Mouse (Mus musculus): ENCODE results near the gene Pacsin1.
"Not testable (repeated sequence)": the region's sequence is repeated elsewhere in the genome, so short reads cannot be mapped to it uniquely, and the experiment has no call there.

The Pacsin1 gene

GRCm38 (mm10) chr17:27655089-27656010 is at the start of gene Pacsin1:
TSS of gene Pacsin1 (plus strand) at chr17:27655509.
- peak; percentile 90 to 94 for DNase-seq

DNA sequence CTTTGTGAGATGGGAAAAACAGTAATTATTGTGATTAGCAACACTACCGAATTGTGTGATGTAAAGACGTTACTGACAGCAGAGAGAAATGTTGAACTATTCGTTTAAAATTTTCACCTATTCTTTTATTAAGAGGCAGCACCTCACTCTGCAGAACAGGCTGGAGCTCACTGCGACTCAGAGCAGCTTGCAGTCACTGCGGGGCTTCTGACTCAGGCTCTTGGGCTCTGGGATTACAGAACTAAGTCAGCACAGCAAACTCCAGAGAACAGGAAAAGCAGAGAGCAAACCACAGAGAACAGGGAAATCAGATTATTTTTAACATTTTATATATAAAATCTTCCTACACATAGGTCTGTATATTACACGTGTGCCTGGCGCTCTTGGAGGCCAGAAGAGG is 45.7 kb upstream of the Pacsin1 start:
- DNase-seq: peak in 1 of 2 experiments; percentile 68

- DNase-seq: no peak
Measured at GRCm38 (mm10) chr17:27610679-27611518, 44.4 kb upstream of the Pacsin1 start.

GRCm38 (mm10) chr17:27611519-27611884 is 43.8 kb upstream of the Pacsin1 start:
- DNase-seq: no peak

- DNase-seq: no peak
Measured at GRCm38 (mm10) chr17:27611994-27612393, 43.3 kb upstream of the Pacsin1 start.

DNA sequence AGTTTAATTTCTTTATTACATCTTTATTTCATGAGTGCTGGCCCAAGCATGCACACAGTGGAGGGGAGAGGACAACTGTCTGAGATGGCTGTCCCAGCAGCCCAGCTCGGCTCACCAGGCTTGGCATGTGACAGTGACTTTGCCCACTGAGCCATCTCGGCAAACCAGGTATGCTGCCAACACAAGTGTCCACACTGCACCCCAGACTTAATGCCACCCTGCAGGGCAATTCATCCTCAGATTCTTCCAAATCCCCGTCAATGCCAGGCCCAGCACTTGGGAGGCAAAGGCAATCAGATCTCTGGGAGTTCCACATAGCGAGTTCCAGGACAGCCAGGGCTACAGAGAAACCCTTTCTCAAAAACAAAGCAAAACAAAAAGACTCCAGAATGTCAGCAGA is 42.3 kb upstream of the Pacsin1 start:
- DNase-seq: peak in 1 of 2 experiments; percentile 54

DNA sequence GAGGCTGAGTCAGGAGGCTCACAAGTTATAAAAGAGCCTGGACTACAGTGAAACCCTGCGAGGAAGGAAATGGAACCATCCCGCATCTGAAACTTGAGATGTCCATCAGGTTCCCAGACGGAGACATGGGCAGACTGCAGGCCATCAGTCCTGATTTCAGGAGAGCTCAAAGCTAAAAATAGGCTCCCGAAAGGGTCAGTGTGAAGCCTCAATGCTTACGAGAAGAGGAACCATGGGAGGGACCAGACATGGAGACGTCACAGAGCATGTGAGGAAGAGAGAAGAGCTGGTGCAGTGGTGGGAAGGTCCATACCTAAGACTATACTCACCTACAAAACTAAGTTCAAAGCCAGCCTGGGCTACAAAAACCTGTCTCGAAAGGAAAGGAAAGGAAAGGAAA is 39.9 kb upstream of the Pacsin1 start:
- DNase-seq: no peak

GRCm38 (mm10) chr17:27621161-27621560 is 34.1 kb upstream of the Pacsin1 start:
- no peak for DNase-seq

GRCm38 (mm10) chr17:27621705-27622531 is 33.4 kb upstream of the Pacsin1 start:
- no peak for DNase-seq

DNA sequence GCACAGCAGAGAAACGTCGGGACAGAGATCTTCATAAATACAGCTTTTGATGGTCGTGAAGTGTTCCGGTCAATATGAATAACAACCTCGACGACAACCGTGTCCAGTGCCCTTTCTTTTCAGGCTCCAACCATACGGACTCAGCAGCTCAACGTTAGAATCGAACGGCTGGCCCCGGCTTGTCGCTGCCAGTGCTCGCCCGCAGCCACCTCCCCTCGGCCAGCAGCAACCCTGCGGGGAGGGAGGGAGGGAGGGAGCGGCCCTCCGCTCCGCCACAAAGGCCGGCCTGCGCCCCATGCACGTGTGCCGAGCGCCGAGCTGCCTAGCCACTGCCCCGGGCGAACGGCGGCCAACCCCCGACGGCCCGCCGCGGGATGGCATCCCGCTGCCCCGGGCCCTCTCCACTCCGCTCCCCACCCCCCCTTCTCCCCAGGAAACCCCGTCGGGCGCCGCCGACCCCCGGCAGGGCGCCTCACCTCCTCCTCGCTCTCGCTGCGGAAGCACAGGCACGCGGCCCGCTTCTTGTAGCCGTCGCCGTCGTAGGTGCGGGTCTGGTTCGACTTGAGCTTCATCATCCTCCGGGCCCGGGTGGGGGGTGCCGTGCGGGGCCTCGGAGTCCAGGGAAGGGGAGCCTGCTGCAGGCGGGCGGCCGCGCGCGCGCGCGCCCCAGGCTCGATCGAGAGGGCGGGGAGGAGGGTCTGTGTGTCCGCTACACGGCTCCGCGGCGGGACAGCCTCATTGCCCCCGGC is 32.5 kb upstream of the Pacsin1 start:
- peak; percentile 61 to 69 for DNase-seq

DNA sequence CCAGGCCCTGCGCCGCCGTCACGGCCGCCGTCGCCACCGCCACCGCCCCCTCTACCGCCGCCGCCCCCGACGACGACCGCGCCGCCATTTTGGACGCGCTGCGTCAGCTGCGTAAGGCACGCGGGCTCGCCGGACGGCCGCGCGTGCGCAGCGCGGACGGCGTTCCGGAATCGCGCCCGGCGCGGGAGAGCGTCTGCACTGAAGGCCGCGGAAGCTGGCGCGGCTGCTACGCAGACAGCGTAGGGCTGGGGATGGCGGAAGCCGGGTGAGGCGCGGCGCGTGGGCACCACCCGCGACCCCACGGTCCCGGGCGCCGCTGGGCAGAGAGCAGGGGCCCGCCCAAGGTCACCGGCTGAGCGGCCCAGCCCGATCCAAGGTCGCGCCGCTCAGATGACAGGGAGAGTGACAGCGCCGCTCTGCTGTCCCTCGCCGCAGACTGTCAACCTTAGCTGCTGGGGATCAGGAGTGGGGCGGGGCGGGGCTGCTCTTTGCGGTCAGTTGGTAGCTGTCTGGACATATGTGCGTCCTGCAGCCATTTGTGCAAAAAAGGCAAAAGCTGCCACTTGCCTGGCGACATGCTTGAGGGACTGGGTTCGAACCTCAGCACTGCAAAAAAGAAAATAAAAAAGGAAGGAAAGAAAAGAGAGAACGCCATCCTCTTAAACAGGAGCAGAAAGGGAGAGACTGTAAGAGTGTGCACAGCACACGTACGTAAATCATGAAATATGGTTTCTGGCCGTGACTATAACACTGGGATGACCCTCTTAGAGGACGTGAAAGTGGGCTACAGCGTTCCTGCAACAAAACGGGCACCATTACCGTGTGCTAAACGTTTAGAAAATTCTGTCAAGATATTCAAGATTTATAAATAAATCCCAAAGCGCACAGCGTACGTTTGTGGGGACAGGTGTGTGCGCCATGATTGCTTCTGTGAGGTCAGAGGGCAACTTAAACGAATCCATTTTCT is 31.7 kb upstream of the Pacsin1 start, which contains the start of gene Nudt3:
TSS of gene Nudt3 (minus strand) at position 136 of the 967 bp plus-strand sequence.
- peak; percentile 90 to 96 for DNase-seq

GRCm38 (mm10) chr17:27625455-27626251 is 29.7 kb upstream of the Pacsin1 start:
- DNase-seq: no peak

- no peak for DNase-seq
Measured at GRCm38 (mm10) chr17:27626681-27627080, 28.6 kb upstream of the Pacsin1 start.

GRCm38 (mm10) chr17:27627451-27627850 is 27.9 kb upstream of the Pacsin1 start:
- no peak for DNase-seq

DNA sequence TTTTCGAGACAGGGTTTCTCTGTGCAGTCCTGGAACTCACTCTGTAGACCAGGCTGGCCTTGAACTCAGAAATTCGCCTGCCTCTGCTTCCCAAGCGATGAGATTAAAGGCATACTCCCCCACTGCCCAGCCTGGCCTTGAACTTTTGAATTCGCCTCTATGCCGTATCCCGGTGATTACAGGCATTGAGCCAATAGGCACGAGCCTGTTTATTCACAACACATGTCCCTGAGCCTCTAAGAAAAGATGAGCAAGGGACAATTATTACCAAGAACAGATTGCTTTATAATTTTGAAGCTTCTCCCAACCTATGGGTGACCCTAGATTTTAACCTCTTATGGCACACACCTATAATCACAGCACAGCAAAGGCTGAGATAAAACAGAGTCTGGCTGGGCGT is 26.9 kb upstream of the Pacsin1 start:
- no peak for DNase-seq

GRCm38 (mm10) chr17:27629249-27630020 is 25.9 kb upstream of the Pacsin1 start:
- peak; percentile 90 for DNase-seq

DNA sequence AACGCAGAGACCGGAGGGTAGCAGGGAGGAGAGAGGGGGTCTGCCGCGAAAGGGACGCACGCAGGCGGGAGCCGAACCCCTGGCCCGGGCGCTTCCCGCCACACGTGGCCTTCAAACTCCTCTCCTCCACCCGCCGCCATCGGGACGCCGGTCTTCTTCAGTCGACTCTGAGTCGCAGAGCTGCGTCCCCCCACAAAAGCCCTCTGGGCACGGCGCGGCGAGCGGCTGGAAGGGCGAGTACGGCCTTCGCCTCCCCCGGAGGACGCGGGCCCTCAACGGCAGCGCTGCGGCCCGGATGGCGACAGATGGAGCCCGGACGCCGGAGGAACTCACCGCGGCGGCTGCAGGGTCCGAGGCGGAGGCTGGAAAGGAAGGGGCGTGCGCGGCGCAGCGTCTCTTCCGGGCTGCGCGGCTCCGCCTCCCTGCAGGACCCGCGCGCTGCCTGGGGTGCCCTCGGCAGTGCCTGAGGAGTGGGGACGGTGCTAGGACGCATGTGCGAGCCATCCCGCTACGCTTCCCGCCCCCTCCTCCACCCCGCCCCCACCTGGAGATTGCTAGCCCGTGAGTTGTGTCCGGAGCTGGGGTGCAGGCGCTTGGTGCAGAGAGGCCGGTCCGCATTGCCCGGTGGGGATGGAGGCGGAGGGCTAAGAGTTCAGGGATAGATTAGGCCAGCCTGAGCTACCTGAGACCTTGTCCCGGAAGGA is 20.3 kb upstream of the Pacsin1 start, which contains the start of gene RPS10-NUDT3:
TSS of gene RPS10-NUDT3 (minus strand) at position 352 of the 704 bp plus-strand sequence.
- peak; percentile 88 to 93 for DNase-seq

DNA sequence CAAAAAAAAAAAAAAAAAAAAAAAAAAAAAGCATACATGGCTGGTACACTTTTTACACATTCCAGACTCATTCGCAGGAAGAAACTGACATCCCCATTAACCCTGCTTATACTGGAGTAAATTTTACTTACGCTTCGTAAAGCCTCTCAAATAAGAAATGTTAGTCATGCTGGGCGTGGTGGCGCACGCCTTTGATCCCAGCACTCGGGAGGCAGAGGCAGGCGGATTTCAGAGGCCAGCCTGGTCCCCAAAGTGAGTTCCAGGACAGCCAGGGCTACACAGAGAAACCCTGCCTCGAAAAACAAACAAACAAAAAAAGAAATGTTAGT is 19.8 kb upstream of the Pacsin1 start:
- not testable (repeated sequence) for DNase-seq

Measured in cerebellum, adult 18-20 months (tissue).